Mouse (Mus musculus) lung, postnatal 0 days (tissue): ENCODE measurements around the gene Mdm2. TPM values are rescaled to one million over a fixed set of nuclear protein-coding genes. Genes with fewer than 3 reads are reported as not detected.

Source experiments
- ATAC-seq: fragments of 200-750 bp; cut with Nextera tagmentation; 2 replicates; pipeline ENCODE4 v1.8.0; 2017; ENCODE audit warnings: moderate library complexity
- DNase-seq: peaks from one replicate; pipeline ENCODE4 v3.0.0-alpha.2; 2016; ENCODE audit warnings: low spot score
- H3K27ac ChIP-seq: fragments of 300-500 bp; sonication (generic); 2 replicates; pipeline ENCODE4 v1.5.1; 2014; ENCODE audit warnings: antibody characterized with exemption, mild to moderate bottlenecking, low read length, mixed read lengths
- H3K27me3 ChIP-seq: fragments of 300-500 bp; sonication (generic); replicated peaks from 2 replicates; pipeline ENCODE4 v1.6.1; 2014; ENCODE audit warnings: low read length, mixed read lengths; ENCODE audit not compliant: insufficient read depth
- H3K36me3 ChIP-seq: fragments of 300-500 bp; sonication (generic); 2 replicates; pipeline ENCODE4 v1.6.1; 2014; ENCODE audit warnings: low read length, mixed read lengths; ENCODE audit not compliant: insufficient read depth
- H3K4me1 ChIP-seq: fragments of 300-500 bp; sonication (generic); 2 replicates; pipeline ENCODE4 v1.6.1; 2014; ENCODE audit warnings: antibody characterized with exemption, low read depth, low read length, mixed read lengths; ENCODE audit not compliant: insufficient read depth
- H3K4me2 ChIP-seq: fragments of 300-500 bp; sonication (generic); replicated peaks from 2 replicates; pipeline ENCODE4 v1.6.1; 2014; ENCODE audit warnings: low read depth, mild to moderate bottlenecking, low read length, moderate library complexity, mixed read lengths
- H3K4me3 ChIP-seq: fragments of 300-500 bp; sonication (generic); 2 replicates; pipeline ENCODE4 v1.5.1; 2014; ENCODE audit warnings: low read depth, low read length
- H3K9ac ChIP-seq: fragments of 300-500 bp; sonication (generic); replicated peaks from 2 replicates; pipeline ENCODE4 v1.6.1; 2014; ENCODE audit warnings: low read depth, mild to moderate bottlenecking
- H3K9me3 ChIP-seq: fragments of 300-500 bp; sonication (generic); 2 replicates; pipeline ENCODE4 v1.6.1; 2016; ENCODE audit warnings: low read length, mixed read lengths
- CTCF ChIP-seq: IDR thresholded peaks from 2 replicates; pipeline ENCODE4 v1.5.1; 2016; ENCODE audit warnings: antibody characterized with exemption, mild to moderate bottlenecking
- EP300 ChIP-seq: IDR thresholded peaks from 2 replicates; pipeline ENCODE4 v1.6.1; 2016; ENCODE audit warnings: antibody characterized with exemption, mild to moderate bottlenecking, control low read depth
- WGBS: fragments of 180-500 bp; shearing (Covaris S2); extraction: QIAGEN DNeasy Blood & Tissue Kit; methylation state at CpG from one replicate; pipeline ENCODE4 v1.1.7; 2014; 5-methylcytosine and 5-hydroxymethylcytosine counted together
- polyA plus RNA-seq: library from polyadenylated mRNA; unstranded; fragments of >200 nt; fragmentation: Nextera tagmentation; extraction: Ambion mirVana; gene quantifications from 2 replicates; pipeline ENCODE4 v1.2.1, GENCODE M21; 2015

The Mdm2 gene
- polyA plus RNA-seq, 1 experiment from 2014 or later, result 22.7 TPM

DNA sequence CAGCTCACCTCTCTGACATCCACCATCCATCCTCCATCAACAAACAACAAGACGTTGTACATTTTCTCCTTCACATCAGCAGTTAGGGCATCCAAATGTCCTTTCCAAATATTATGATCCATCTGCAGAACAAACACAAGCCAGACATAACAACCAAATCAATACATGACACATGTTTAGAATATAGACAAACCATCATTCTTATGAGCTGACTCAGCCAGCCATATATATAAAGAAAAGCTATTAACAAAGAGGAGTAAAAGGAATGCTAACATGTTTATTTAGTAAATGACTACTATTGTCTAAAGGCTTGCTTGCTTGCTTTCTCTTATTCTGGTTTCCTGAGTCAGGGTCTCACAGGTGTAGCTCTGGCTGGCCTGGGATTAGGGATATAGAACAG is 46.7 kb upstream of the Mdm2 start:
- H3K4me3 ChIP-seq, result no peak overlapping the region
- TF ChIP-seq EP300 (no peak), CTCF (no peak)
- ATAC-seq, result no peak
- no peaks in the 10 kb centered on the region for H3K27me3 ChIP-seq
- H3K9me3 ChIP-seq, result no peaks in the 10 kb centered on the region
- H3K36me3 ChIP-seq, result peaks cover 22% of the 10 kb centered on the region
- H3K4me1 ChIP-seq, result no peaks in the 10 kb centered on the region
- H3K4me2 ChIP-seq, result no peak overlapping the region
- DNase-seq, result no peak
- 82% methylated on average over 1 of the region's 1 CpGs for WGBS
- H3K9ac ChIP-seq, result no peak overlapping the region
- no peak overlapping the region for H3K27ac ChIP-seq

DNA sequence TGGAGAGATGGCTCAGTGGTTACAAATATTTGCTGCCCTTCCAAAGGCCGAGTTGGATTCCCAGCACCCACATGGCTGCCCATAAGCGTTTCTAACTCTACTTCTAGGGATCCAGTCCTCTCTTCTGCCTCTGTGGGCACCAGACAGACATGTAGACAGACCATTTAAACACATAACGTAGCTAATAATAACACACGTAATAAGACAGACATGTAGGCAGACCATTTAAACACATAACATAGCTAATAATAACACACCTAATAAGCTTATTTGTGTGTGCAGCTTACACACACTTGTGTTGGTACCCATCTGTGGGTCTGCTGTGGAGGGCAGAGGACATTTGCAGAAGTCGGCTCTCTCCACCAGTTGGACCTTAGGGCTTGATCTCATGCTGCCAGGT is 46.2 kb upstream of the Mdm2 start:
- WGBS, result 89% methylated on average over 5 of the region's 5 CpGs
- TF ChIP-seq CTCF (no peak), EP300 (no peak)

DNA sequence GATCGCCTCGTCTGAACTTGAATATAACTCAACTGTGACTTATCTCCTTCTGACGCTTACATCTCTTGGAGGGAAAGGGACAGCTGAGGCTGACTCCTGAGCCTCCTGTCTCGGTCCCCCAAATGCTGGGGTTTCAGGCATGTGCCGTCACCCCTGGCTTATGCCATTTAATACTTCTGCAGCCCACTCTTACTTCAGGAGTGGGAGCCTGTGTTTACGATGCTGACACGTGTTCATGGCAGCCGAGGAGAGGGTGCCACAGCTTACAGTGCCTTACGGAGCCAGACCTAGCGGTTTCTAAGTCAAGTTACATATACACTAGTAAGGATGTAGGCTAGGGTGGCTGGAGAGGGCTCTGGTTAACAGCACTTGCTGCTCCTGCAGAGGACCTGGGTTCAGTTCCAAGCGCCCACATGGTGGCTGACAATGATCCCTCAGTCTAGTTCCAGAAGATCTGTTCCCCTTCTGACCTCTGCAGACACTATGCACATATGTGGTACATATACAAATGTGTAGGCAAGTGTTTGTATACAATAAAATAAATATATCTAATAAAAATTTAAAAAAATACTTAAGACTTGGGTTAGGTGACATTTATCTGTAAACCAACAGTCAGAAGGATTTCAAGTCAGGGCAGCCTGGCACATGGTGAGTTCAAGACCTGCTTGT is 45.4 kb upstream of the Mdm2 start:
- H3K4me2 ChIP-seq, result no peak overlapping the region
- H3K27ac ChIP-seq, result no peak overlapping the region
- H3K4me3 ChIP-seq, result no peak overlapping the region
- no peak for DNase-seq
- H3K36me3 ChIP-seq, result peaks cover 25% of the 10 kb centered on the region
- TF ChIP-seq EP300 (no peak), CTCF (no peak)
- no peaks in the 10 kb centered on the region for H3K9me3 ChIP-seq
- H3K27me3 ChIP-seq, result no peaks in the 10 kb centered on the region
- ATAC-seq, result no peak
- WGBS, result 88% methylated on average over 11 of the region's 11 CpGs
- H3K9ac ChIP-seq, result no peak overlapping the region
- H3K4me1 ChIP-seq, result no peaks in the 10 kb centered on the region

More for the DNA sequence above, 46.2 kb upstream of the Mdm2 start:
- H3K9ac ChIP-seq, result no peak overlapping the region
- H3K9me3 ChIP-seq, result no peaks in the 10 kb centered on the region
- H3K27ac ChIP-seq, result no peak overlapping the region
- ATAC-seq (no peak), DNase-seq (no peak)
- no peak overlapping the region for H3K4me3 ChIP-seq
- no peak overlapping the region for H3K4me2 ChIP-seq
- H3K4me1 ChIP-seq, result no peaks in the 10 kb centered on the region
- H3K36me3 ChIP-seq, result peaks cover 25% of the 10 kb centered on the region
- H3K27me3 ChIP-seq, result no peaks in the 10 kb centered on the region

DNA sequence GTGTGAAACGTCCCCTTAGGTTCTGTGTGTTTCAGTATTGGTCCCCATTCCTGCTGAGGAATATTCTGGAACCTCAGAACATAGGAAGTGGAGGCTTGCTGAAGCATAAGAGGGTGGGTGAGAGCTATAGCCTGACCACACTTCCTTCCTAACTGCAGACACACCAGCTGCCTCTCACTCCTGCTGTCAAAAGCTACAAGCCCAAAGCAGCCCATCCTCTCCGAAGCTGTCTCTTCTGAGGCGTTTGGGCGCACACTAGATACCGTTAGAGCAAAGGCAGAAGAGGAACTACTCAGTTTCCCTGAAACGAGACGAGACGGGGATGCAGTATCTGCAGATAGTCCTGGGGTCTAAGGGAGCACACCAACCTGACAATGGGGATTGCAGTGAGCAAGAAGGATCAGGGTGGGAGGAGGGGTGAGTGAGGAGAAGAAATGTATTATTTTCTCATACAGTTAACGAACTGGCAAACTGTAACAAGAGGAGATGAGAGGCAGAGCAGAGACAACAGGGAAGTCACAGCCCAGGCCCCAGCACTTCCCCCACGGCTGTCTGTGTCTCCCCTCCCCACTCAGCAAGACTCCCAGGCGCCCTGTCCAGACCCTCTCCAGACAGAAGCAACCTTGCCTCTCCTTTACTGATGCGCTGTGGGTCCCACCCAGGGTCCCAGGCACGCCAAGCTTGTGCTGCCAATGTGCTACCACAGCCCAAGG is 44.7 kb upstream of the Mdm2 start:
- DNase-seq (no peak), ATAC-seq (no peak)
- 85% methylated on average over 13 of the region's 13 CpGs for WGBS
- Histone ChIP-seq H3K27ac (no peak overlapping the region), H3K27me3 (no peaks in the 10 kb centered on the region), H3K4me3 (no peak overlapping the region), H3K9ac (no peak overlapping the region), H3K36me3 (peaks cover 25% of the 10 kb centered on the region), H3K4me2 (no peak overlapping the region), H3K9me3 (no peaks in the 10 kb centered on the region), H3K4me1 (no peaks in the 10 kb centered on the region)
- no peak for TF ChIP-seq CTCF
- no peak for TF ChIP-seq EP300

DNA sequence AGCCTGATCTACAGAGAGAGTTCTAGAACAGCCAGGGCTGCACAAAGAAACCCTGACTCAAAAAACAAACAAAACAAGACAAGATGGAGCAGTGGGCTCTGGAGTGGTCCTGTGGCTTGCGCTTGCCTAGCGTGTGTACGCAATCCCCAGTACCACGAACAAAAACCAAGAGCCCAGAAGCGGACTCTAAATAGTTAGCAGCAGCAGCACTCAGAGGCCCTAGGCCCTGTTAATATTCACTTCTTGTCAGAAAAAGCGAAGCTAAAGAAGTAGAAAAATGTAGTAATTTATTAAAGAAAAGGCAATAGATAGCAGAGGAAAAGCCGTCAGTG is 44.0 kb upstream of the Mdm2 start:
- 92% methylated on average over 7 of the region's 7 CpGs for WGBS
- H3K4me1 ChIP-seq, result no peaks in the 10 kb centered on the region

DNA sequence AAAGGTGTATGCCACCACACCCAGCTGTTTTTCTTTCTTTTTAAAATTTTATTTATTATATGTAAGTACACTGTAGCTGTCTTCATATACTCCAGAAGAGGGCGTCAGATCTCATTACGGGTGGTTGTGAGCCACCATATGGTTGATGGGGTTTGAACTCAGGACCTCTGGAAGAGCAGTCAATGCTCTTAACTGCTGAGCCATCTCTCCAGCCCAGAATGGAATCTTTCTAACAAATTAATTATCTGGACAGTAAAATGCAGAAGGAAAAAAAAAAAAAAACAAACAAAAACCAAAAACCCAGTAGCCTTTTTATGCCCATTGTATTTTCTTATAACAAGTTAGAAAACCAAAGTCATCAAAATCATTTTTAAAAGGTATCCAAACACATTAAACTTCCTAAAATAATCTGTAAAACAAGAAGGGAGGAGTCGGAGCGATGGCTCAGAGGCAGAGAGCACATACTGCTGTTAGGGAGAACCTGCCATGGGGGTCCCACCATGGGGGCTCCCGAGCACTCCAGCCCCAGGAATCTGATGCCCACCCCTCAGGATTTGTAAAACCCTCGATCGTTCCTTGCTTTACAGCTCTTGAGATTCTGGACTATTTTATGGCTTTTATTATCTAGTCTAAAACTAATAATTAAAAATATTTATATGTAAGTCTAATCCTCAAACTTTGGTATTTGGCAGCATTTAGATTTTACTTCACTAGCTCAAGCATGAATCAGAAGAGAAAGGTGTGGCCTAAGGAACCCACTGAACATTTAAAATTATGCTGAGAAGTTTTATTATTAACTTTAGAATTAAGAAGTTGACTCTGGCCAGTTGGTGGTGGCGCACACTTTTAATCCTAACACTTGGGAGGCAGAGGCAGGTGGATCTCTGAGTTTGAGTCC is 43.4 kb upstream of the Mdm2 start:
- Histone ChIP-seq H3K9me3 (no peaks in the 10 kb centered on the region), H3K27ac (no peak overlapping the region), H3K4me3 (no peak overlapping the region), H3K27me3 (no peaks in the 10 kb centered on the region), H3K4me2 (no peak overlapping the region), H3K36me3 (peaks cover 29% of the 10 kb centered on the region), H3K9ac (no peak overlapping the region), H3K4me1 (no peaks in the 10 kb centered on the region)
- no peak for DNase-seq
- TF ChIP-seq EP300, result no peak
- no peak for TF ChIP-seq CTCF
- WGBS, result 93% methylated on average over 8 of the region's 8 CpGs
- ATAC-seq, result no peak

More for the DNA sequence above, 44.0 kb upstream of the Mdm2 start:
- Histone ChIP-seq H3K4me2 (no peak overlapping the region), H3K27me3 (no peaks in the 10 kb centered on the region), H3K9me3 (no peaks in the 10 kb centered on the region), H3K27ac (no peak overlapping the region), H3K4me3 (no peak overlapping the region), H3K36me3 (peaks cover 31% of the 10 kb centered on the region), H3K9ac (no peak overlapping the region)
- no peak for DNase-seq
- TF ChIP-seq CTCF (no peak), EP300 (no peak)
- no peak for ATAC-seq
